Mouse (Mus musculus): ENCODE measurements at regions not wholly inside any gene's neighbourhood (a gene's known extent, or its start where the extent isn't known, plus 50 kb on each side); places are given as distances from the start of the nearest gene placed in this dataset.

DNA sequence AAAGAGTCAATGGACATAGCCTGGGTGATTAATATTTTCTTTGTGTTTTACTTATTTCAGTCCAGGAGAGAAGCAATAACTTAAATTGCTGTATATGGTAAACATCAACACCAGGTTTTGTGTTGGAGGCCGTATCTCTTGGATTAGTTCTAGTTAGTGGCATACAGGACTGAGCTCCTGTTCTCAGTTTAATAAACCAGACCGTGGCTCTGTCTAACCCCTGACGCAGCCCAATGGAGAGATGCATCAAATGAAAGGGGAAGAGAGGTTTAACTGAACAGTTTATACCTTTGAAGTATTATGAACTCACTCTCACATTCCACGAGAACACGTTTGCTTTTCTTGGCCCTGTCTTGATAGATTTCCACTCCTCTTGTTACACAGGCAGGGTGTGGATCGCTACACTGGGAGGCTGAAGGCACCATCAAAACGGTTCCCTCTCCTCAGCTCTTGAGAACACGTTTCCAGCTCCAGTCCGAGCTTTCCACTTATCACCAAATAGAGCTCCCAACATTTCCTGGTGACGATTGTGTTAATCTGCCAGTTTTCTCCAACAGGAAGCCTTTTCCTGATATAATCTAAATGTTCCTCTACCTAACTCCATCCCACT lies 54.0 kb upstream of the Cerkl start:
- ATAC-seq (replicated peaks; ENCODE audit: low FRiP score) = 0 out of 2 replicates have a peak, but pooled peaks have one; percentile 25
- H3K4me2 ChIP-seq = peak overlapping the region; percentile 16; the same call in 1 of the 2 replicates
- 45% methylated on average over 10 of the region's 10 CpGs for WGBS

DNA sequence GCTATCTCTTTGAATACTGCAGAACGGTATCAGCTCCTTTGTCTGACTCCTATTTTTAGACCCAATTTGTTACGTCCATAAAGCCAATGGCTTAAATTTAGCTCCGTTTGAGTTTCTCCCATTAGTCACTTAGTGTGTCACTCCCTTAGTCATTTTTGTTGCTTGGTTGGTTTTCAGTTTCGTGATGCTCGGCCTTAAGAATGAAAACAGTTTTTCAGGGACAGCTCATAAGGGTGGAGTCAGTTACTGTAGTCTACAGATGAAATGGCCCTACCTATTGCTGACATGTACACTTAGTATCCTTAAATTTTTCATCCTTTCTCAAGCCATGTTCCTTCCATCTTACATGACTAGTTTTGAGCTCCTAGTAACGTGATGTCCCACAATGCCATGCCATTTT lies 54.5 kb upstream of the Cerkl start:
- Histone ChIP-seq H3K27ac (no peak overlapping the region), H3K4me3 (replicated peaks) (no peak overlapping the region), H3K4me2 (peak overlapping the region; percentile 16; the same call in 1 of the 2 replicates), H3K36me3 (no peaks in the 10 kb centered on the region), H3K9ac (no peak overlapping the region), H3K4me1 (0 out of 2 replicates have a peak, but pooled peaks cover 6% of the 10 kb centered on the region), H3K27me3 (no peaks in the 10 kb centered on the region), H3K9me3 (replicated peaks) (no peaks in the 10 kb centered on the region)
- ATAC-seq (replicated peaks; ENCODE audit: low FRiP score) = no peak
- 43% methylated on average over 6 of the region's 6 CpGs for WGBS

More for the DNA sequence above, 54.0 kb upstream of the Cerkl start:
- Histone ChIP-seq H3K9me3 (replicated peaks) (no peaks in the 10 kb centered on the region), H3K9ac (no peak overlapping the region), H3K4me1 (0 out of 2 replicates have a peak, but pooled peaks cover 6% of the 10 kb centered on the region), H3K4me3 (replicated peaks) (no peak overlapping the region), H3K36me3 (no peaks in the 10 kb centered on the region), H3K27me3 (no peaks in the 10 kb centered on the region), H3K27ac (no peak overlapping the region)

DNA sequence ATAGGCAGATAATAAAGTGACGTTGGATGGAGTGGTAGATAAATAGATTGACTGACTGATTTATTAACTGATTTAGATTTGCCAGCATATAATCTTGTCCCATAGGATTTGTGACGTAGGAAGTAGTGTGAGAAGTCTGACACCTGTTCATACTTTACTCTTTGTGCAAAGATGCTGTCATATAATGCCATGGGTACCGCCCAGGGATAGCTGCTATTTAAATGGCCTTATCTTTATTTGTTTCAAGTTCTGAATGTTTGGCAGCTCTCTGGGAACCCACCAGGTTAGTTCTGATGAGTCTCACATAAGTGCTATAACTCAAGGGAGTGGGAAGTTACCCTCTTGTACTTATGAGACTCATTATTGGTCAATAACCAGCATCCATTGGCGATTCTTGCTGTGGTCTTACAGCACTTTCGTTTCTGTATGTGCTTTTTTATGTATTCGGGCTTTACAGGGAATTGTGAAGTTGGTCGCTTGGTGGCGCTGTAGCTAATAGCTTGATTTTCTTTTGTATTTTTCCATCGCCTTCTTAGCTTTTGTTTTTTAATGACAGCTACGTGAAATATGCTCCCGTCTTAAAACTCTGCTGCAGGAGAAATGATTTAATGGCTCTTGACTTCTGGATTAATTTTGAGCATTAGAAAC lies 55.2 kb upstream of the Cerkl start:
- no peak for ATAC-seq (replicated peaks; ENCODE audit: low FRiP score)
- 24% methylated on average over 11 of the region's 11 CpGs for WGBS

DNA sequence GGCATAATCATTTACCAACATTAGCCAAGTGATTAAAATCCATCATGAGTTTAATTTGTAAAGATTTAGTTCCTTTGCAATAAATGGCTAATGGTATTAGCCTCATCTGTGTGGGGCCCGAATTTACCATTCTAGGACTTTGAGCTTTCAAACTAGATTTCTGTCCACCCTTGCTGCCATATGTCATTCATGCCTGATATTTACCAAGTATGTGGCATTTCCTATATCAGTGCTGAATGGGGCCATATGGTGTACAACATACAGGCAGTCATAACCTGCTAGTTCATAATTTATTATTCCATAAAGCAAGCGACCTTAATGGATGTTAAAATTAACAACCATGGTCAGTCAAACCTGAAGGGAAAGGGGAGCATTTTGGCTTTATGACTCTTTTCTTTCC lies 55.8 kb upstream of the Cerkl start:
- Histone ChIP-seq H3K9me3 (replicated peaks) (no peaks in the 10 kb centered on the region), H3K36me3 (no peaks in the 10 kb centered on the region), H3K4me1 (0 out of 2 replicates have a peak, but pooled peaks cover 6% of the 10 kb centered on the region), H3K27me3 (no peaks in the 10 kb centered on the region), H3K9ac (no peak overlapping the region), H3K4me3 (replicated peaks) (0 out of 2 replicates have a peak overlapping the region, but pooled peaks have one; percentile 17), H3K27ac (no peak overlapping the region), H3K4me2 (peak overlapping the region; percentile 23; the same call in 1 of the 2 replicates)
- WGBS = 46% methylated on average over 2 of the region's 2 CpGs
- ATAC-seq (replicated peaks; ENCODE audit: low FRiP score) = no peak

More for the DNA sequence above, 55.2 kb upstream of the Cerkl start:
- Histone ChIP-seq H3K9ac (no peak overlapping the region), H3K4me2 (peak overlapping the region; percentile 38; the same call in 1 of the 2 replicates), H3K4me3 (replicated peaks) (peak overlapping the region; percentile 17; the same call in 1 of the 2 replicates), H3K36me3 (no peaks in the 10 kb centered on the region), H3K4me1 (0 out of 2 replicates have a peak, but pooled peaks cover 6% of the 10 kb centered on the region), H3K9me3 (replicated peaks) (no peaks in the 10 kb centered on the region), H3K27me3 (no peaks in the 10 kb centered on the region), H3K27ac (no peak overlapping the region)

DNA sequence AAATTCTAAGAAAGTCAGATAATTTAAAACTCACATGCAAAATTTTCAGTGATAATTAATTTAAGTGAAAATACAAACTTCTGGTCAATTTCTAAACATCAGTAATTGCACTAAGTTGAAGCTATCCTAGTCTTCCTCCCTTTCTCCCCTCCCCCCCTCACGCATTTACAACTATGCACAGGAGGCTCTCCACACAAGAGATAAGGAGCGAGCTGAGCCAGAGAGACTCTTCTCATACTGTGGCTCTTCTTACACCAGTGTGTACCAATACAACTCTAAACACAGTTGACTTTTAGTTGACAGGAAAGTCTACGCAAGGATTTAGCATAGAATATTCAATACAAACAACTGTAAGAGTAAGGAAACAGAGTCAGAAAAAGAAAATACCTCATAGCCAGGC lies 57.1 kb upstream of the Cerkl start:
- H3K4me3 ChIP-seq (replicated peaks) = no peak overlapping the region
- WGBS = 77% methylated on average over 3 of the region's 3 CpGs
- no peaks in the 10 kb centered on the region for H3K36me3 ChIP-seq
- H3K9me3 ChIP-seq (replicated peaks) = no peaks in the 10 kb centered on the region
- H3K9ac ChIP-seq = no peak overlapping the region
- no peak for ATAC-seq (replicated peaks; ENCODE audit: low FRiP score)
- no peak overlapping the region for H3K4me2 ChIP-seq
- H3K4me1 ChIP-seq = 0 out of 2 replicates have a peak, but pooled peaks cover 6% of the 10 kb centered on the region
- H3K27ac ChIP-seq = no peak overlapping the region
- H3K27me3 ChIP-seq = no peaks in the 10 kb centered on the region

DNA sequence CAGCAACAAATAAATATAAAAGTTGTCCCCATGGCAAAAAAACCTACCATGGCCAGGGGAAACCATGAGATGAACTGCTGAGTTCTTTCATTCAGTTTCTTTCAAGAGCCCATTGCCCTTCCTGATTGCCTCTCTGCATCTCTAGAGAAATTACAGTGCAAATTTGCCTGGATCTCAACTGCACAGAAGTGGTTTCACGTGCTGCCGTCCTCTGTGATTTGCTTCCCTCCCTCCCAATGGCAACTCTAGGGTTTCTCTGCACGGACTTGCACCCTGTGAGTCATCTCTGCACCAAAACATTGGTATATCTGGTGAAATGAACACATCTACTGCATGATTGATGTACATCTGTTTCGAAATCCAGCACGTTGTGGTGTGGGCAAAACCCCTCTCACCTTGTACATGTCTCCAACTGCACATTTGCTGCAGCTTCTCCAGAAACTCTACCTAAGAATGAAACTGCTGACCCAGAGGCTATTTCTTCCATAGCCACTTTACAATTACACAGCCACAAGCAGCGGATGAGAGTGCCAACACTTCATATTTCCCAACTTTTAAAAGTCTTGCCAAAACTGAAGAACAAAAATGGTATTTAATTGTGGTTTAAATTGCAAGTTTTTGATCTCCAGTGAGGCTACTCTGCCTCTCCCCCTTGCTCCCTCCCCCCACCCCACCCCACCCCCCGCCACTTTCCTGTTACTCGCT lies 61.6 kb upstream of the Cerkl start:
- no peak overlapping the region for H3K4me2 ChIP-seq
- H3K27me3 ChIP-seq = no peaks in the 10 kb centered on the region
- no peak overlapping the region for H3K27ac ChIP-seq
- H3K36me3 ChIP-seq = no peaks in the 10 kb centered on the region
- H3K9ac ChIP-seq = no peak overlapping the region
- no peak for ATAC-seq (replicated peaks; ENCODE audit: low FRiP score)
- no peak overlapping the region for H3K4me3 ChIP-seq (replicated peaks)
- H3K4me1 ChIP-seq = no peaks in the 10 kb centered on the region
- WGBS = 85% methylated on average over 8 of the region's 8 CpGs
- no peaks in the 10 kb centered on the region for H3K9me3 ChIP-seq (replicated peaks)

DNA sequence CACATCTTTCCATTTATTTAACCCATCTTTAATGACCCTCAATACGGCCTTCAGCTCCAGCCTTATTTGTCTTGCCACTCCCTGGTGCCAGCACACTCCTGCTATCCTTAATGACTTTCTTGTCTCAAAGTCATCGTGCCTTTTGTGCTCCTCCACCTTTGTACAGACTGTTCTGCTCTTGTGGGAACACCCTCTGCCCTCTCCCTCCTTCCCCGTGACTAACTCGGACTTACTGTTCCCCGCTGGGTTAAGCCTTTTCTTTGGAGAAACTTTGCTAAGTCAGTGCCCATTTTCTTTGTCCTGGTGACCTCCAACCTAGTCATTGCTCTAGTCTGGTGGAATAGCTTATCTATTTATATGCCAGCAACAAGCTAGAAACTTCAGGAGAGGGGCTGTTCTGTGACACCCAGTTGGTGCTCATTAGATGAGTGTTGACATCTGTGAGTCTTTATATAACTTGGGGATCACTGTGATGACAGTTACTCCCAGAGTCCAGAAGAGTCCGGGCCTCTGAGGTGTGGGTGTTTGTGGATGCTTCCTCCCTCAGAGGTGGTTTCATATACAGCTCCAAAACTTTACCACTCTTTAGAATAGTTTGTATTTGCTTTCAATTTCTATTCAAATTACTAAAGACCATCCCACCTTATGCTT lies 63.3 kb upstream of the Cerkl start:
- WGBS = 75% methylated on average over 6 of the region's 6 CpGs
- H3K4me3 ChIP-seq (replicated peaks) = no peak overlapping the region

DNA sequence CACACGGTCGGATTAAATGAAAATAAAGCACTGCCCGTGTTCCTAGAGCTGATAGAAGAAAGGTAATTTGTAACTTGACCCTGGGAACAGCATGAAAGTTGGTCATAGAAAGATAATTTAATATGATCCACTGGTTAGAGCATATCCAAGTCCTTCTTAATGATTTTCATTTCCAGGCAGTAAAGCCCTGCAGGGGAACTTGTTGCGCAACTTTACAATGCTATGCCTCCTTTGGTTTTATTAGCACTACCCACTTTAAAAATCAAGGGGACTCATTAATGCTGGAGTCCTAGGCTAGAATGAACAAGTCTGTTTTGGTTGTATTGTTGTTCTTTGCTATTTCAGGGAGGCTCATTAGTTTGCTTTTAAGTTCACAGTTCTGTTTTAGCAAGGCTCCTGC lies 66.9 kb upstream of the Cerkl start:
- no peak overlapping the region for H3K4me3 ChIP-seq (replicated peaks)
- no peaks in the 10 kb centered on the region for H3K36me3 ChIP-seq
- no peaks in the 10 kb centered on the region for H3K9me3 ChIP-seq (replicated peaks)
- H3K9ac ChIP-seq = no peak overlapping the region
- WGBS = 64% methylated on average over 4 of the region's 4 CpGs
- no peak overlapping the region for H3K4me2 ChIP-seq
- H3K27ac ChIP-seq = no peak overlapping the region
- ATAC-seq (replicated peaks; ENCODE audit: low FRiP score) = 0 out of 2 replicates have a peak, but pooled peaks have one; percentile 40
- H3K4me1 ChIP-seq = no peaks in the 10 kb centered on the region
- no peaks in the 10 kb centered on the region for H3K27me3 ChIP-seq

More for the DNA sequence above, 63.3 kb upstream of the Cerkl start:
- H3K27me3 ChIP-seq = no peaks in the 10 kb centered on the region
- no peak overlapping the region for H3K4me2 ChIP-seq
- no peak for ATAC-seq (replicated peaks; ENCODE audit: low FRiP score)
- no peaks in the 10 kb centered on the region for H3K36me3 ChIP-seq
- no peak overlapping the region for H3K27ac ChIP-seq
- no peaks in the 10 kb centered on the region for H3K4me1 ChIP-seq
- H3K9me3 ChIP-seq (replicated peaks) = no peaks in the 10 kb centered on the region
- H3K9ac ChIP-seq = no peak overlapping the region

DNA sequence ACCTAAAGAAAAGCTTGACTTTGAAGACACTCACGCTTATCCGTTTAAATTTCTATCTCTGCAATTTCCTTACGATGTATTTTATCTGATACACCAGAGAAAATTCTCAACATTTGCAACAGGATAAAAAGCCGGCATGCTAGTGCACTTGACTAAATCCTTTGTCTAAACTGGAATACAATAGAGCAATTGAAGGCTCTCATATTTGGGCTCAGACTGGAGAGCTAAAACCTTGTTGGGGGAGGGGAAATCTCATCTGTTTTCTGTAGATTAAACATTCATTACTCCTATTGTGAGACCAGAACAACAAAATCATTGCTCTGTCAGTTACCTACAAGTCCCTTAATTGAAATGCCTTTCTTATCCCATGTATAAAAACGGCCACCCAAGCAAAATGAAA lies 70.9 kb upstream of the Cerkl start:
- no peak overlapping the region for H3K4me2 ChIP-seq
- no peaks in the 10 kb centered on the region for H3K4me1 ChIP-seq
- WGBS = 80% methylated on average over 5 of the region's 5 CpGs
- no peaks in the 10 kb centered on the region for H3K36me3 ChIP-seq
- H3K9me3 ChIP-seq (replicated peaks) = no peaks in the 10 kb centered on the region
- H3K27me3 ChIP-seq = no peaks in the 10 kb centered on the region
- no peak for ATAC-seq (replicated peaks; ENCODE audit: low FRiP score)
- no peak overlapping the region for H3K27ac ChIP-seq
- no peak overlapping the region for H3K4me3 ChIP-seq (replicated peaks)
- H3K9ac ChIP-seq = no peak overlapping the region

DNA sequence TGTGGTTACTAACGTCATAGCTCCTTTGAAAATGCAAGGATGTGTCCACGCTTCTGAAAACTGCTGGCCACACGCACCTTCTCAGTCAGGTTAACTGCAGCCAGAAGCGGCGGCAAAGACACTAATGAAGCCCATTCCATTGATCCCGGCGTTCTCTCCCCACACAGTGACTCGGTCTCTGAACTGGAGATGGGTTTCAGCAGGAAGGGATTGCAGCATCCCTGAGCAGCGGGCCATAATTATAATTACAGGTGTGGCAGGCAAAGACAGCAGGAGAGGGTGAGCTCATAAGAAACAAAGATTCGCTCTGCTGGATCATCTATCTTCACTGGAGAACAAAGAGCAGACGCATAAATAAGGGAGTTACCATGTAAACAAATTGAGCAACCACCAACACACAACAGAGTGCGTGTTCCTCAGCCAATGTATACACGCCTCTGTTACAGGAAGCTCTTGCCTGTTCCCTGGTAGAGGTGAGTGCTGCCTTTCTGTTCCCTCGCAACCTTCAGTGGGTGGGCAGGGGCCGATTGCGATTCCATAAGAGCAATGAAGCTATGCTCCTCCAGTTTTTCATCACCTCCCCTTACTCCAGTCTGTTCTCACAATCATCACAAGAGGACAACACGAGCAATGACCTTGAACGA lies 71.9 kb upstream of the Cerkl start:
- no peaks in the 10 kb centered on the region for H3K9me3 ChIP-seq (replicated peaks)
- ATAC-seq (replicated peaks; ENCODE audit: low FRiP score) = no peak
- H3K27ac ChIP-seq = no peak overlapping the region
- WGBS = 77% methylated on average over 18 of the region's 18 CpGs
- H3K4me1 ChIP-seq = no peaks in the 10 kb centered on the region
- H3K9ac ChIP-seq = no peak overlapping the region
- H3K27me3 ChIP-seq = no peaks in the 10 kb centered on the region
- no peak overlapping the region for H3K4me3 ChIP-seq (replicated peaks)
- no peaks in the 10 kb centered on the region for H3K36me3 ChIP-seq
- H3K4me2 ChIP-seq = no peak overlapping the region

DNA sequence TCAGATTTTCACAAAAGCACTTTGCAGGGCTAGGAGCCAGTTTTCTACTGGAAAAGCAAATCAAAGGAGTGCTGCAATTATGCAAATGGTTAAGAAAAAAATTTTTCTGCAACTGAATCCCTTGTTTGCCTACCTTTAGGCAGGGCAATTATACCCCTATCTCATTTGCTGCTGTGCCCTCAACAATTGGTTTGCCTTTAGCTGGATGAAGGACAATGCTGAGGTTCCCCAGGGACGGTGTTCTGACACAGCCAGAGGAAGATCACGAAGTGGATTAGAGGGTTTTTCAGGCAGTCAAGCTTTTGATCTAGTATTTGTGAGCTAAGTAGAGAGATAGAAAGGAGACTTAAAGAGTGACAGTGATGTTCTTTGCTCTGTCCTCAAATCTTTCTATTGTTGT lies 72.6 kb upstream of the Cerkl start:
- H3K9me3 ChIP-seq (replicated peaks) = no peaks in the 10 kb centered on the region
- no peaks in the 10 kb centered on the region for H3K27me3 ChIP-seq
- no peak overlapping the region for H3K4me3 ChIP-seq (replicated peaks)
- H3K4me1 ChIP-seq = no peaks in the 10 kb centered on the region
- no peak overlapping the region for H3K27ac ChIP-seq
- H3K9ac ChIP-seq = no peak overlapping the region
- no peak for ATAC-seq (replicated peaks; ENCODE audit: low FRiP score)
- H3K4me2 ChIP-seq = no peak overlapping the region
- 62% methylated on average over 2 of the region's 2 CpGs for WGBS
- H3K36me3 ChIP-seq = no peaks in the 10 kb centered on the region

All from kidney, embryonic 15.5 days (tissue).